ENCODE assay signal across 10 mouse cellular contexts in the genomic region with DNA sequence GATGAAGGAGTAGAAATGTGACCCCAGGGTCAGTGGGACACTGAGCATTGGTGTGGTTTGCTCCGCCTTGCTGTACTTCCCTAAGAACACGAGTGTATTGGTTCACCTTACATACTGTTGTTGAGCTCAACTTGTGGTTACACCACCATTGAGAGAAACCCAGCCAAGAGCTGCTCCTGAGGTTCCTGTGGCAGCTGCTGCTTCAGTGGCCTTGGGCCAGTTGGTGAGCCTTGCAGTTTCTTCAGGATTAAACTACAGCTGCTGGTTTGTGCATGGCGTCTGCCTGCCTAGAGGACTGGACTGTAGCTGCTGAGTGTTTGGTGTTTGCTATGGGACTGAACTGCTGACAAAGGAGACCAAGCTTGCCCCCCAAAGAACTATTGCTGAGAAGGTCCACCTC. TPM values are rescaled to one million over a fixed set of nuclear protein-coding genes. Genes with fewer than 3 reads are reported as not detected.
DNase-seq lines count a peak whose midpoint lies in the region; ATAC-seq lines count a peak whose summit lies in the region.
"Had no signal": no experiment of that assay in that cellular context is flagged by ENCODE, and none has a peak within 500 bp of the region (broad histone marks: within the 10 kb centered on the region; RNA-seq: fewer than 3 reads in every experiment).

No protein-coding gene starts in this region.

- H3K9me3 ChIP-seq in forebrain, embryonic 12.5 days = no peaks in the 10 kb centered on the region
- H3K9me3 ChIP-seq in forebrain, embryonic 15.5 days = no peaks in the 10 kb centered on the region
- H3K9me3 ChIP-seq in kidney, embryonic 15.5 days (replicated peaks) = no peaks in the 10 kb centered on the region
- no peaks in the 10 kb centered on the region for H3K9me3 ChIP-seq in limb, embryonic 15.5 days
- no peaks in the 10 kb centered on the region for H3K9me3 ChIP-seq in heart, embryonic 11.5 days (replicated peaks; ENCODE audit: control insufficient read depth, low read length)
- H3K9me3 ChIP-seq: heart, embryonic 10.5 days had no signal

- H3K4me1 ChIP-seq in forebrain, embryonic 12.5 days = peaks cover 41% of the 10 kb centered on the region
- H3K4me1 ChIP-seq in forebrain, embryonic 15.5 days = peaks cover 35% of the 10 kb centered on the region
- H3K4me1 ChIP-seq in kidney, embryonic 15.5 days = peaks cover 58% of the 10 kb centered on the region
- peaks cover 56% of the 10 kb centered on the region for H3K4me1 ChIP-seq in limb, embryonic 15.5 days
- H3K4me1 ChIP-seq in heart, embryonic 11.5 days (ENCODE audit: control insufficient read depth, insufficient read depth, low read length) = peaks cover 22% of the 10 kb centered on the region

- ATAC-seq in forebrain, embryonic 12.5 days (ENCODE audit: low FRiP score) = no peak
- no peak for ATAC-seq in forebrain, embryonic 15.5 days (replicated peaks)
- no peak for ATAC-seq in kidney, embryonic 15.5 days (replicated peaks; ENCODE audit: low FRiP score)
- no peak for ATAC-seq in limb, embryonic 15.5 days (ENCODE audit: insufficient number of reproducible peaks, low FRiP score, low TSS enrichment, low read depth)
- no peak for ATAC-seq in heart, embryonic 11.5 days (replicated peaks; ENCODE audit: insufficient number of reproducible peaks, low FRiP score, low TSS enrichment)

- H3K27ac ChIP-seq in forebrain, embryonic 12.5 days = peak overlapping the region; percentile 85; the same call in 1 of the 2 replicates
- H3K27ac ChIP-seq in forebrain, embryonic 15.5 days (replicated peaks) = no peak overlapping the region
- H3K27ac ChIP-seq in kidney, embryonic 15.5 days = peak overlapping the region; percentile 96
- H3K27ac ChIP-seq in limb, embryonic 15.5 days = peak overlapping the region; percentile 99
- H3K27ac ChIP-seq in heart, embryonic 11.5 days (ENCODE audit: low read depth, low read length) = no peak overlapping the region

- H3K4me3 ChIP-seq in forebrain, embryonic 12.5 days (replicated peaks) = no peak overlapping the region
- H3K4me3 ChIP-seq in forebrain, embryonic 15.5 days = no peak overlapping the region
- no peak overlapping the region for H3K4me3 ChIP-seq in kidney, embryonic 15.5 days (replicated peaks)
- no peak overlapping the region for H3K4me3 ChIP-seq in limb, embryonic 15.5 days
- no peak overlapping the region for H3K4me3 ChIP-seq in heart, embryonic 11.5 days (ENCODE audit: low read depth, low read length)

- H3K9ac ChIP-seq in forebrain, embryonic 12.5 days = no peak overlapping the region
- H3K9ac ChIP-seq in forebrain, embryonic 15.5 days (replicated peaks) = no peak overlapping the region
- H3K9ac ChIP-seq in kidney, embryonic 15.5 days = no peak overlapping the region
- no peak overlapping the region for H3K9ac ChIP-seq in limb, embryonic 15.5 days
- no peak overlapping the region for H3K9ac ChIP-seq in heart, embryonic 11.5 days (ENCODE audit: low read depth, low read length)

- WGBS in forebrain, embryonic 12.5 days = 73% methylated on average over 3 of the region's 3 CpGs
- WGBS in forebrain, embryonic 15.5 days = 74% methylated on average over 3 of the region's 3 CpGs
- 60% methylated on average over 3 of the region's 3 CpGs for WGBS in kidney, embryonic 15.5 days
- WGBS in limb, embryonic 15.5 days = 46% methylated on average over 3 of the region's 3 CpGs
- WGBS in heart, embryonic 11.5 days (ENCODE audit: insufficient replicate concordance) = 80% methylated on average over 3 of the region's 3 CpGs

- no peak for DNase-seq in kidney, adult 8-10 months
- DNase-seq in NIH3T3 (ENCODE audit: low read depth) = peak; percentile 19
- no peak for DNase-seq in heart, adult 9 months (ENCODE audit: low spot score in 2 of 2)
- DNase-seq: cerebellum, adult 11 months had no signal

- H3K4me2 ChIP-seq in forebrain, embryonic 12.5 days = no peak overlapping the region
- H3K4me2 ChIP-seq in forebrain, embryonic 15.5 days (replicated peaks) = no peak overlapping the region
- no peak overlapping the region; the same call in 1 of the 2 replicates for H3K4me2 ChIP-seq in kidney, embryonic 15.5 days
- H3K4me2 ChIP-seq in limb, embryonic 15.5 days = peak overlapping the region; percentile 60
- H3K4me2 ChIP-seq in heart, embryonic 11.5 days = no peak overlapping the region

- H3K27me3 ChIP-seq in forebrain, embryonic 12.5 days = no peaks in the 10 kb centered on the region
- H3K27me3 ChIP-seq in forebrain, embryonic 15.5 days = no peaks in the 10 kb centered on the region
- H3K27me3 ChIP-seq in kidney, embryonic 15.5 days = no peaks in the 10 kb centered on the region
- H3K27me3 ChIP-seq in limb, embryonic 15.5 days = no peaks in the 10 kb centered on the region
- H3K27me3 ChIP-seq in heart, embryonic 11.5 days (ENCODE audit: control insufficient read depth, insufficient read depth, low read length) = no peaks in the 10 kb centered on the region; the same call in 1 of the 2 replicates

- peaks cover 1% of the 10 kb centered on the region; the same call in 1 of the 2 replicates for H3K36me3 ChIP-seq in forebrain, embryonic 12.5 days (replicated peaks)
- 0 out of 2 replicates have a peak, but pooled peaks cover under 1% of the 10 kb centered on the region for H3K36me3 ChIP-seq in forebrain, embryonic 15.5 days
- H3K36me3 ChIP-seq in kidney, embryonic 15.5 days = peaks cover 4% of the 10 kb centered on the region
- peaks cover 20% of the 10 kb centered on the region for H3K36me3 ChIP-seq in limb, embryonic 15.5 days
- no peaks in the 10 kb centered on the region for H3K36me3 ChIP-seq in heart, embryonic 11.5 days (ENCODE audit: control insufficient read depth, insufficient read depth, low read length)

RNA-seq across cellular contexts. Expression of gene Ctf1, which starts 1.1 kb away (rescaled TPM):
- polyA plus RNA-seq in forebrain, embryonic 12.5 days (2016; fragmentation: Nextera tagmentation; extraction: Ambion mirVana) = 6.7 and 8.3 TPM in 2 replicates
- polyA plus RNA-seq in forebrain, embryonic 15.5 days (2015; fragmentation: Nextera tagmentation; extraction: Ambion mirVana) = 3.8 and 5.8 TPM in 2 replicates
- polyA plus RNA-seq in kidney, embryonic 15.5 days (2015; fragmentation: Nextera tagmentation; extraction: Ambion mirVana) = 15.3 and 16.5 TPM in 2 replicates
- polyA plus RNA-seq in limb, embryonic 15.5 days (2015; fragmentation: Nextera tagmentation; extraction: Ambion mirVana) = 25.3 and 28.7 TPM in 2 replicates
- 4.7 and 4.9 TPM in 2 replicates for polyA plus RNA-seq in heart, embryonic 11.5 days (2014; fragmentation: Nextera tagmentation; extraction: Ambion mirVana)

RNA-seq across cellular contexts. Expression of gene Bcl7c, which starts 2.7 kb away (rescaled TPM):
- polyA plus RNA-seq in forebrain, embryonic 12.5 days (2016; fragmentation: Nextera tagmentation; extraction: Ambion mirVana) = 57.4 and 72.6 TPM in 2 replicates
- 43.1 and 47.9 TPM in 2 replicates for polyA plus RNA-seq in forebrain, embryonic 15.5 days (2015; fragmentation: Nextera tagmentation; extraction: Ambion mirVana)
- polyA plus RNA-seq in kidney, embryonic 15.5 days (2015; fragmentation: Nextera tagmentation; extraction: Ambion mirVana) = 64.2 and 66.8 TPM in 2 replicates
- 81.1 and 90.5 TPM in 2 replicates for polyA plus RNA-seq in limb, embryonic 15.5 days (2015; fragmentation: Nextera tagmentation; extraction: Ambion mirVana)
- polyA plus RNA-seq in heart, embryonic 11.5 days (2014; fragmentation: Nextera tagmentation; extraction: Ambion mirVana) = 32.5 and 34.4 TPM in 2 replicates

RNA-seq across cellular contexts. Expression of gene Ctf2, which starts 20.5 kb away (rescaled TPM):
- 0.40 and 0.42 TPM in 2 replicates for polyA plus RNA-seq in forebrain, embryonic 12.5 days (2016; fragmentation: Nextera tagmentation; extraction: Ambion mirVana)
- polyA plus RNA-seq in forebrain, embryonic 15.5 days (2015; fragmentation: Nextera tagmentation; extraction: Ambion mirVana) = 0.10 and 0.19 TPM in 2 replicates
- 0.31 and 0.33 TPM in 2 replicates for polyA plus RNA-seq in kidney, embryonic 15.5 days (2015; fragmentation: Nextera tagmentation; extraction: Ambion mirVana)
- 0.19 and 0.44 TPM in 2 replicates for polyA plus RNA-seq in limb, embryonic 15.5 days (2015; fragmentation: Nextera tagmentation; extraction: Ambion mirVana)
- polyA plus RNA-seq in heart, embryonic 11.5 days (2014; fragmentation: Nextera tagmentation; extraction: Ambion mirVana) = 0.32 TPM in 1 of 2 replicates, not detected in the other

RNA-seq across cellular contexts. Expression of gene Fbxl19, which starts 32.9 kb away (rescaled TPM):
- 9.0 and 10.3 TPM in 2 replicates for polyA plus RNA-seq in forebrain, embryonic 12.5 days (2016; fragmentation: Nextera tagmentation; extraction: Ambion mirVana)
- polyA plus RNA-seq in forebrain, embryonic 15.5 days (2015; fragmentation: Nextera tagmentation; extraction: Ambion mirVana) = 9.4 and 10.5 TPM in 2 replicates
- 5.6 and 6.8 TPM in 2 replicates for polyA plus RNA-seq in kidney, embryonic 15.5 days (2015; fragmentation: Nextera tagmentation; extraction: Ambion mirVana)
- polyA plus RNA-seq in limb, embryonic 15.5 days (2015; fragmentation: Nextera tagmentation; extraction: Ambion mirVana) = 4.3 and 4.4 TPM in 2 replicates
- 2.5 and 3.3 TPM in 2 replicates for polyA plus RNA-seq in heart, embryonic 11.5 days (2014; fragmentation: Nextera tagmentation; extraction: Ambion mirVana)

RNA-seq across cellular contexts. Expression of gene Orai3, which starts 58.2 kb away (rescaled TPM):
- 5.7 and 6.0 TPM in 2 replicates for polyA plus RNA-seq in forebrain, embryonic 12.5 days (2016; fragmentation: Nextera tagmentation; extraction: Ambion mirVana)
- 8.7 and 8.8 TPM in 2 replicates for polyA plus RNA-seq in forebrain, embryonic 15.5 days (2015; fragmentation: Nextera tagmentation; extraction: Ambion mirVana)
- 25.1 and 26.7 TPM in 2 replicates for polyA plus RNA-seq in kidney, embryonic 15.5 days (2015; fragmentation: Nextera tagmentation; extraction: Ambion mirVana)
- 23.6 and 26.5 TPM in 2 replicates for polyA plus RNA-seq in limb, embryonic 15.5 days (2015; fragmentation: Nextera tagmentation; extraction: Ambion mirVana)
- polyA plus RNA-seq in heart, embryonic 11.5 days (2014; fragmentation: Nextera tagmentation; extraction: Ambion mirVana) = 13.3 and 14.5 TPM in 2 replicates

Comparison
In these comparisons a context has a peak if more than half of its experiments do, and no peak if none do; other contexts are left out.
1. H3K27ac ChIP-seq: peak in forebrain, embryonic 12.5 days (single experiment), kidney, embryonic 15.5 days (single experiment) and limb, embryonic 15.5 days (single experiment); none in forebrain, embryonic 15.5 days (single experiment) and heart, embryonic 11.5 days (single experiment).